Mouse (Mus musculus) forebrain, embryonic 16.5 days (tissue): ENCODE data around the gene Cnga1. TPM values are rescaled to one million over a fixed set of nuclear protein-coding genes. Genes with fewer than 3 reads are reported as not detected.
"Not testable (repeated sequence)": the region's sequence is repeated elsewhere in the genome, so short reads cannot be mapped to it uniquely, and the experiment has no call there.

Experiments used
- ATAC-seq: fragments of 200-750 bp; cut with Nextera tagmentation; 2 replicates; pipeline ENCODE4 v1.8.0; 2017; ENCODE audit warnings: mild to moderate bottlenecking, moderate library complexity
- H3K27ac ChIP-seq: fragments of 300-500 bp; sonication (generic); 2 replicates; pipeline ENCODE4 v1.5.1; 2014; ENCODE audit warnings: low read length, control low read depth
- H3K27me3 ChIP-seq: fragments of 300-500 bp; sonication (generic); replicated peaks from 2 replicates; pipeline ENCODE4 v1.6.1; 2014; ENCODE audit warnings: low read length; ENCODE audit not compliant: control insufficient read depth, insufficient read depth
- H3K36me3 ChIP-seq: fragments of 300-500 bp; sonication (generic); 2 replicates; pipeline ENCODE4 v1.6.1; 2014; ENCODE audit not compliant: control insufficient read depth, insufficient read depth
- H3K4me1 ChIP-seq: fragments of 300-500 bp; sonication (generic); replicated peaks from 2 replicates; pipeline ENCODE4 v1.6.1; 2014; ENCODE audit warnings: low read length; ENCODE audit not compliant: control insufficient read depth, insufficient read depth
- H3K4me2 ChIP-seq: fragments of 300-500 bp; sonication (generic); 2 replicates; pipeline ENCODE4 v1.6.1; 2014; ENCODE audit warnings: mild to moderate bottlenecking, low read length, control low read depth
- H3K4me3 ChIP-seq: fragments of 300-500 bp; sonication (generic); replicated peaks from 2 replicates; pipeline ENCODE4 v1.5.1; 2014; ENCODE audit warnings: mild to moderate bottlenecking, low read length, control low read depth
- H3K9ac ChIP-seq: fragments of 300-500 bp; sonication (generic); replicated peaks from 2 replicates; pipeline ENCODE4 v1.6.1; 2014; ENCODE audit warnings: low read depth, low read length, control low read depth
- H3K9me3 ChIP-seq: fragments of 300-500 bp; sonication (generic); 2 replicates; pipeline ENCODE4 v1.6.1; 2016; ENCODE audit warnings: low read length; ENCODE audit not compliant: control insufficient read depth
- WGBS: fragments of 180-500 bp; shearing (Covaris S2); extraction: QIAGEN DNeasy Blood & Tissue Kit; methylation state at CpG from one replicate; pipeline ENCODE4 v1.1.7; 2014; 5-methylcytosine and 5-hydroxymethylcytosine counted together
- polyA plus RNA-seq: library from polyadenylated mRNA; unstranded; fragments of >200 nt; fragmentation: Nextera tagmentation; extraction: Ambion mirVana; gene quantifications from 2 replicates; pipeline ENCODE4 v1.2.1, GENCODE M21; 2015

The Cnga1 gene
- polyA plus RNA-seq, 1 experiment from 2014 or later: not detected

GRCm38 (mm10) chr5:72617413-72617812, 26.7 kb downstream of the Cnga1 start:
- Histone ChIP-seq H3K4me2 (no peak overlapping the region), H3K4me1 (no peaks in the 10 kb centered on the region), H3K9ac (no peak overlapping the region), H3K9me3 (no peaks in the 10 kb centered on the region), H3K4me3 (no peak overlapping the region), H3K36me3 (no peaks in the 10 kb centered on the region), H3K27me3 (no peaks in the 10 kb centered on the region), H3K27ac (no peak overlapping the region)
- 84% methylated on average over 4 of the region's 4 CpGs for WGBS
- ATAC-seq: no peak

GRCm38 (mm10) chr5:72603138-72603537, 40.9 kb downstream of the Cnga1 start:
- no peaks in the 10 kb centered on the region for H3K27me3 ChIP-seq
- no peak overlapping the region for H3K4me3 ChIP-seq
- no peaks in the 10 kb centered on the region for H3K9me3 ChIP-seq
- H3K4me1 ChIP-seq: no peaks in the 10 kb centered on the region
- no peaks in the 10 kb centered on the region for H3K36me3 ChIP-seq
- WGBS: 89% methylated on average over 4 of the region's 4 CpGs
- ATAC-seq: no peak
- no peak overlapping the region for H3K9ac ChIP-seq
- no peak overlapping the region for H3K4me2 ChIP-seq
- H3K27ac ChIP-seq: no peak overlapping the region

GRCm38 (mm10) chr5:72601006-72601405, 43.1 kb downstream of the Cnga1 start:
- no peaks in the 10 kb centered on the region for H3K4me1 ChIP-seq
- no peaks in the 10 kb centered on the region for H3K27me3 ChIP-seq
- no peaks in the 10 kb centered on the region for H3K9me3 ChIP-seq
- no peak overlapping the region for H3K9ac ChIP-seq
- H3K4me2 ChIP-seq: no peak overlapping the region
- no peak for ATAC-seq
- H3K36me3 ChIP-seq: no peaks in the 10 kb centered on the region
- H3K27ac ChIP-seq: no peak overlapping the region
- no peak overlapping the region for H3K4me3 ChIP-seq
- 9% methylated on average over 5 of the region's 5 CpGs for WGBS

- WGBS: 2% methylated on average over 29 of the region's 38 CpGs
- H3K4me1 ChIP-seq: 0 out of 2 replicates have a peak, but pooled peaks cover 5% of the 10 kb centered on the region
- H3K27ac ChIP-seq: no peak within 1 kb of the TSS
- H3K27me3 ChIP-seq: no peaks in the 10 kb centered on the region
- peak within 1 kb of the TSS; percentile 40 for H3K4me3 ChIP-seq
- H3K9ac ChIP-seq: peak within 1 kb of the TSS; percentile 52
- H3K4me2 ChIP-seq: peak within 1 kb of the TSS; percentile 65
- H3K36me3 ChIP-seq: no peaks in the 10 kb centered on the region
- no peaks in the 10 kb centered on the region for H3K9me3 ChIP-seq
- ATAC-seq: peak; percentile 82
Observed at GRCm38 (mm10) chr5:72587192-72587681, 56.8 kb downstream of the Cnga1 start, which contains the start of gene Gm5868. TSS of gene Gm5868 (minus strand) at chr5:72587551.

GRCm38 (mm10) chr5:72586667-72587191, 57.3 kb downstream of the Cnga1 start:
- H3K36me3 ChIP-seq, H3K9ac ChIP-seq, H3K27me3 ChIP-seq, H3K4me1 ChIP-seq, H3K27ac ChIP-seq, H3K9me3 ChIP-seq: not testable (repeated sequence)
- ATAC-seq: peak; percentile 52
- WGBS: 44% methylated on average over 25 of the region's 25 CpGs
- peak overlapping the region; percentile 65 for H3K4me2 ChIP-seq
- H3K4me3 ChIP-seq: peak overlapping the region; percentile 40

GRCm38 (mm10) chr5:72586122-72586521, 58.0 kb downstream of the Cnga1 start:
- 47% methylated on average over 7 of the region's 7 CpGs for WGBS
- H3K4me3 ChIP-seq, H3K9ac ChIP-seq, H3K27me3 ChIP-seq, H3K27ac ChIP-seq, H3K36me3 ChIP-seq, H3K4me1 ChIP-seq, H3K9me3 ChIP-seq, ATAC-seq, H3K4me2 ChIP-seq: not testable (repeated sequence)

GRCm38 (mm10) chr5:72580970-72581332, 63.1 kb downstream of the Cnga1 start, which contains the start of gene Zar1:
TSS of gene Zar1 (minus strand) at chr5:72581254.
- Histone ChIP-seq H3K4me3 (peak within 1 kb of the TSS; percentile 46), H3K9ac (peak within 1 kb of the TSS; percentile 57), H3K4me2 (peak within 1 kb of the TSS; percentile 68)
- not testable (repeated sequence) for H3K9me3 ChIP-seq, H3K4me1 ChIP-seq, H3K27me3 ChIP-seq, H3K27ac ChIP-seq, H3K36me3 ChIP-seq
- WGBS: 7% methylated on average over 19 of the region's 21 CpGs
- ATAC-seq: peak; percentile 60; the same call in 1 of the 2 replicates

- peak overlapping the region; percentile 68 for H3K4me2 ChIP-seq
- peak; percentile 87 for ATAC-seq
- not testable (repeated sequence) for H3K27me3 ChIP-seq, H3K36me3 ChIP-seq, H3K9me3 ChIP-seq, H3K27ac ChIP-seq, H3K4me1 ChIP-seq
- peak overlapping the region; percentile 57 for H3K9ac ChIP-seq
- peak overlapping the region; percentile 46 for H3K4me3 ChIP-seq
- 5% methylated on average over 52 of the region's 73 CpGs for WGBS
Observed at GRCm38 (mm10) chr5:72580088-72580969, 63.7 kb downstream of the Cnga1 start.

- 48% methylated on average over 10 of the region's 10 CpGs for WGBS
- not testable (repeated sequence) for H3K9me3 ChIP-seq, H3K4me2 ChIP-seq, H3K27ac ChIP-seq, H3K4me1 ChIP-seq, H3K4me3 ChIP-seq, H3K9ac ChIP-seq, H3K36me3 ChIP-seq, H3K27me3 ChIP-seq, ATAC-seq
Observed at GRCm38 (mm10) chr5:72579599-72579998, 64.5 kb downstream of the Cnga1 start.
